8 mouse cellular contexts compared by ENCODE assay signal in the genomic region with DNA sequence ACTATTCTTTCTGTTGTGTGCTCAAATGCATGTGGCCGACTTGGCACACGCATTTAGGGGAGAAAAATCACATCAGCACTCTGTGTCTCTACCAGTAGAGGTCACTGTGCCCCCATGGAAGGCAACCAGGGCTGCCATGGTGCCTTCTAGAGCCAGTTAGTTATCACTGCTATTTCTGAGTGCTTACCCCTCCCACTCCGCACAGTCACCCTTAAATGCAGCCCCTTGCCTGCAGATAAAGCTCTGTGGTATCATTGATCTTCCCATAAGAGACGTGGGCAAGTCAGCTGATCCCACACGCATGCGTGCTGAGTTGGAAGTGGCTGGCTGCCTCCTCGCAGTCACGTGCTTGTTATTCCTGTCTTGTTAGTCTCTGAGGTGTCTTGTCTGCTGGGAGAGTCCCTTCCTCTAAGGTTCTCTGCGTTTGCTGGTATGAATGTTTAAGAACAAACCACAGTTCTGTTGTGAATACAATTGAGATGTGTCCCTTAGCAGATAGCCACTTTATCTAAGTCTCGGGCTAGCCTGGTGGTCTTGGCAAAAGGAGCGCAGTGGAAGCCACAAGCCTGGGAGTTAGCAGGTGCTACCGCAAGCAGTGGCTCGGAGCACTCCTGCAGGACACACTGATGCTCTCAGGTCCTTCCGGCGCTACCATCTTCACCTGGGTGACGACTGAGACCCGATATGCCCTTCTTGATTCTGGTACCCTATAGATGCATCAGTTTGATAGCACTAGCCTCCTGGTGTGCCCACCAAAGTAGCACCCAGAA.
DNase-seq lines count a peak whose midpoint lies in the region; ATAC-seq lines count a peak whose summit lies in the region.

No protein-coding gene starts in this region.

- no peaks in the 10 kb centered on the region for H3K27me3 ChIP-seq in intestine, embryonic 14.5 days (replicated peaks; ENCODE audit: control insufficient read depth, insufficient read depth, low read length)
- no peaks in the 10 kb centered on the region for H3K27me3 ChIP-seq in limb, embryonic 10.5 days (ENCODE audit: low read depth, poor library complexity, severe bottlenecking)
- H3K27me3 ChIP-seq in midbrain, embryonic 15.5 days (replicated peaks) = no peaks in the 10 kb centered on the region
- H3K27me3 ChIP-seq in stomach, embryonic 15.5 days (replicated peaks) = no peaks in the 10 kb centered on the region

- H3K9ac ChIP-seq in intestine, embryonic 14.5 days (ENCODE audit: low read length) = no peak overlapping the region
- no peak overlapping the region for H3K9ac ChIP-seq in midbrain, embryonic 15.5 days
- no peak overlapping the region for H3K9ac ChIP-seq in stomach, embryonic 15.5 days

- 76% methylated on average over 17 of the region's 17 CpGs for WGBS in intestine, embryonic 14.5 days
- 80% methylated on average over 17 of the region's 17 CpGs for WGBS in limb, embryonic 10.5 days
- WGBS in midbrain, embryonic 15.5 days = 77% methylated on average over 17 of the region's 17 CpGs
- whole genome bisulfite sequencing in stomach, embryonic 15.5 days = 73% methylated on average over 17 of the region's 17 CpGs

- peaks cover 16% of the 10 kb centered on the region for H3K36me3 ChIP-seq in intestine, embryonic 14.5 days (ENCODE audit: control insufficient read depth, insufficient read depth, low read length)
- peaks cover 26% of the 10 kb centered on the region for H3K36me3 ChIP-seq in limb, embryonic 10.5 days
- H3K36me3 ChIP-seq in midbrain, embryonic 15.5 days (replicated peaks) = no peaks in the 10 kb centered on the region
- peaks cover 12% of the 10 kb centered on the region for H3K36me3 ChIP-seq in stomach, embryonic 15.5 days

- H3K27ac ChIP-seq in intestine, embryonic 14.5 days (ENCODE audit: low read depth) = no peak overlapping the region
- no peak overlapping the region for H3K27ac ChIP-seq in limb, embryonic 10.5 days
- H3K27ac ChIP-seq in midbrain, embryonic 15.5 days = 0 out of 2 replicates have a peak overlapping the region, but pooled peaks have one; percentile 8
- H3K27ac ChIP-seq in stomach, embryonic 15.5 days = no peak overlapping the region

- H3K4me1 ChIP-seq in intestine, embryonic 14.5 days (replicated peaks; ENCODE audit: control insufficient read depth, insufficient read depth, low read length) = no peaks in the 10 kb centered on the region
- no peaks in the 10 kb centered on the region for H3K4me1 ChIP-seq in limb, embryonic 10.5 days
- H3K4me1 ChIP-seq in midbrain, embryonic 15.5 days = peaks cover 10% of the 10 kb centered on the region
- H3K4me1 ChIP-seq in stomach, embryonic 15.5 days = no peaks in the 10 kb centered on the region

- H3K4me2 ChIP-seq in intestine, embryonic 14.5 days (ENCODE audit: low read length) = no peak overlapping the region
- H3K4me2 ChIP-seq in midbrain, embryonic 15.5 days = no peak overlapping the region
- no peak overlapping the region for H3K4me2 ChIP-seq in stomach, embryonic 15.5 days

- no peaks in the 10 kb centered on the region for H3K9me3 ChIP-seq in intestine, embryonic 14.5 days (ENCODE audit: control insufficient read depth, low read length)
- H3K9me3 ChIP-seq in limb, embryonic 10.5 days (replicated peaks) = no peaks in the 10 kb centered on the region
- H3K9me3 ChIP-seq in midbrain, embryonic 15.5 days = no peaks in the 10 kb centered on the region
- no peaks in the 10 kb centered on the region for H3K9me3 ChIP-seq in stomach, embryonic 15.5 days

- H3K4me3 ChIP-seq in intestine, embryonic 14.5 days (ENCODE audit: low read depth, low read length) = no peak overlapping the region
- no peak overlapping the region for H3K4me3 ChIP-seq in limb, embryonic 10.5 days
- H3K4me3 ChIP-seq in midbrain, embryonic 15.5 days = no peak overlapping the region
- H3K4me3 ChIP-seq in stomach, embryonic 15.5 days (replicated peaks) = no peak overlapping the region

- DNase-seq in urinary bladder, postnatal 25 days (ENCODE audit: low spot score) = peak; percentile 31
- no peak for DNase-seq in urinary bladder, postnatal 10 days (ENCODE audit: low spot score)
- peak; percentile 54 to 55 for DNase-seq in cerebellum, postnatal 36 days
- peak; percentile 55 to 77 for DNase-seq in frontal cortex, postnatal 36 days (ENCODE audit: low spot score in 2 of 2)
- DNase-seq in intestine, embryonic 14.5 days (ENCODE audit: low spot score) = peak; percentile 75
- DNase-seq in limb, embryonic 10.5 days (ENCODE audit: low spot score) = peak; percentile 57

- ATAC-seq in intestine, embryonic 14.5 days (replicated peaks; ENCODE audit: low FRiP score, low TSS enrichment, low read depth) = 0 out of 2 replicates have a peak, but pooled peaks have one; percentile 34
- peak; percentile 85 for ATAC-seq in midbrain, embryonic 15.5 days (replicated peaks)
- ATAC-seq in stomach, embryonic 15.5 days (ENCODE audit: insufficient read depth, low FRiP score, low read depth) = peak; percentile 58; the same call in 1 of the 2 replicates

Comparison
In these comparisons a context has a peak if more than half of its experiments do, and no peak if none do; other contexts are left out.
1. ATAC-seq: peak in every context shown above with its lines; median percentile 85 in midbrain, embryonic 15.5 days; 58 in stomach, embryonic 15.5 days; 34 in intestine, embryonic 14.5 days.